Mouse (Mus musculus) adrenal gland, adult (tissue): Measurements from ENCODE around the gene Gm29427.
A peak's percentile ranks its signal among the peaks of the same experiment; 100 is the strongest.

Source experiments
- DNase-seq, 2 experiments: peaks; one replicate each; pipeline ENCODE4 v3.0.0; 2022 to 2023; ENCODE audit warnings: low spot score in 1 of 2; ENCODE audit not compliant: inconsistent age in 2 of 2

Gm29427 gene

DNA sequence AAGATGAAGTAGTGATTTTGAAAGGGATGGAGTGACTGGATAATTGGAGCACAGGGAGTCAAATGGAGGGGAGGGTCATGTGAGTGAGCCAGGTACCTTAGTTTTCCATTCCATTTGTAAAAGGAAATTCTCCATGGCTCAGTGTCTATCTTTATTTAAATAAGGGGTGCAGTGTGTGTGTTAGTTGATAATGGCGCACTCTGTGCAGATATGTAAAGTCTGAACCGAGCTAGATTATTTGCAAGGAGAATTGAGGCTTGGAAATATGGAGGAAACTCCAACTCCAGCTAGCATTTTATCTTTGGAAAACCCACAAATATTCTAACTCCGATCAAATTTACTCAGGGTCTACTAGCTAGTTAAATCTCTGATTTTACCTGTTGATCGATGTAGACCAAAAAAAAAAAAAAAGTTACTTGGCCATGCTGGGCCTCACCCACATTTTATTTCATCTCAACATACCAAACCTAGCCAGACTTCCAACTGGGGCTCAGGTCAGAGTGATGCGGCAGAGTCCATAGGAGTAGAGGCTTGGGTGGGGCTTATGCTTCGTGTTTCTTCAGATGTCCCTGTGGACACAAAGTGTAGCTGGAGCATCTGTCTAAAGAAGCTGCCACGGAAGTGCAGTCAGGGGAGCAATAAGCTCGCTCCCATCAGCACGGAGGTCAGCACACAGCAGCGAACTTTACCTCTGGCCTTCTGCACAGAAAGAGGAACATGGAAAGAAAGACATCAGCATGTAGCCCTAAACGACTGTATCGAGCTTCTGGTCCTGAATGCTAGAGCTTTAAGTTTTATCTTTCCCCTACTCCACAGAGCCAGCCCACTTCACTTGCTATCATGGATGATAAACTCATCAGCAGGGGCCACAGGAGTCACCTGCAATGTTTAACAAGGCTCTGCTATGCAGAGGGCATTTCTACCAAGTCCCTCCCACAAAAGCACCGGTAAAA lies 17.4 kb upstream of the Gm29427 start:
- DNase-seq = peak in 1 of 2 experiments; percentile 17

DNA sequence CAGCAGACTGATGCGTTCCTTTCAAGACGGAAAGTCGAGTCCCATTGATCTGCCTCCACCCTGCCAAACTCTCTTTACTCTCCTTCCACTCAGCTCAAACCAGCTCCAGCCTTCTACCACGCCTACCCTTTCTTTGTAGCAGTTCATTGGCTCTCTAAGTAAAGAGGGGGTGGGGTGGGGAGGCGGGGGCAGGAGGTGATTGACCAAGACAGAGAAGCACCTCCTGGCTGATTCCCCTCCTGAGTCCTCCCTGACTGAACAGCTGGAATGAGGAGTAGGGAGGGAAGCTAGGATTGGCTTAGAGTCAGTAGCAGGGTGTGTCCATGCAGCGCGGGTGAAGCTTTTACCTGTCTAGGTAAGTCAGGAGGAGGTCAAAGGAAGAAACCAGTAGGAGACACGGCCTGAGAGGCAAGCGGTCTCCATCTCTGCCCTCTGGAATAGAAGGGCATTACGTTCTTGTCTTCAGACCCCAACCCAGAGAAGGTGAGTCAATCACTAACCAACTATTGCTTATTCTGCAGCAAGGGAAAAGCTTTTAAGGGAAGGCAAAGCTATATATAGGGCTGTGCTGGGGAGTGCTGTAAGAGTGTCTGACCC lies 16.2 kb upstream of the Gm29427 start, which contains the start of gene AA986860:
TSS of gene AA986860 (plus strand) at position 236 of the 597 bp plus-strand sequence.
- DNase-seq = peak in 1 of 2 experiments; percentile 59

DNA sequence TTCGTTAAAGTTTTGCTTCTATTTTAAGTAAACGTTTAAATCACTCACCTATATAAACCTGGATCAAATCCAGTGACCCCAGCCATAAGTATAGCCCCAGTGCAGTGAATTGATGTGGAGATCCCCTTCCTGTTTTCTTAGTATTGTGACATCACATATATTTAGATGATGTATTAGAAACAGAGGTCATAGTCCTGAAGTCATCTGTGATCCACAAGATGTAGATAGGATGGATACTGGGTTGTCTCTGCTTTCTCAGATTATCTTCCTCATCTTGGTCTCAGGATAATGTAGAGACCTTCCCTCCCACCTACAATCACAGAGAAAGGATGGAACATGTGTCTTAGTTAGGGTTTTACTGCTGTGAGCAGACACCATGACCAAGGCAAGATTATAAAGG lies 13.6 kb upstream of the Gm29427 start, which contains the start of gene Pfkfb2:
TSS of gene Pfkfb2 (minus strand) at position 101 of the 400 bp plus-strand sequence.
- DNase-seq = no peak

- no peak for DNase-seq
These were observed 13.1 kb upstream of the Gm29427 start for GRCm38 (mm10) chr1:130728708-130729107.

DNA sequence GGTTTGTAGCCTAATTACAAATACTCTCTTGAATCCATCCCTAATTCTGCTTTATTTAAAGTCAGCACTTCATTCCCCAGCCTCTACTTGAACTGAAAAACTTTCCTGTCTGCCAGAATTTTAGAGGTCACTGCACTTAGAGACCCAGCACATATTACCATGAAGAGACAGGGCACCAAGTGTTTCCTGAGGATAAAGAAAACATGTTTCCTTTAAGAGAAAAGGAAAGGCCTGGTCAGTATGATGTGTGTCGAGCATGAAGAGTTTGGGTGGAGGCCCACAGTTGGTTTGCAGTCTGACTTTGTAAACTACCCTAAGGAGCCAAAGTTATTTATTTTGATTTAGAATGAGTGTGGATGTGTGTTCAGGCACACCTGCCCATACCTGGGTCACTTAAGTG lies 12.5 kb upstream of the Gm29427 start:
- no peak for DNase-seq

- no peak for DNase-seq
These were observed 10.8 kb upstream of the Gm29427 start for GRCm38 (mm10) chr1:130726396-130726795.

DNA sequence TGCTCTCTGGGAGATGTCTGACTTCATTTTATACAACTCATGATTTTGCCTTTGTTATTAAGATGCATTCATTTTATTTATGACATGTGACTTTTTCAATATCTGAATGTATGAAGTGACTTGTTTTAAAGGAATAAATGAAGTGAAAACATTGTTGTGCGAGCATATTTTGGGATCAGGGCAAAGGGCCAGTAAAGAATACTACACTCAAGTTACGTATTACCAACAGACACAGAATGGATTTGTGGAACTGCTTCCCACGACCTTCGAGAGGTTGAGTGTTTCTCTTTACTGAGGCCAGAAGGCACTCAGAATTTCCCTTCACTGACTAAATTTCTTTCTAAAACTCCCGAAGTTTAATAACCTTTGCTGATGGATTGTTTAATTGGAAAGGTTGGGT lies 8.6 kb upstream of the Gm29427 start:
- peak in 1 of 2 experiments; percentile 37 for DNase-seq

DNA sequence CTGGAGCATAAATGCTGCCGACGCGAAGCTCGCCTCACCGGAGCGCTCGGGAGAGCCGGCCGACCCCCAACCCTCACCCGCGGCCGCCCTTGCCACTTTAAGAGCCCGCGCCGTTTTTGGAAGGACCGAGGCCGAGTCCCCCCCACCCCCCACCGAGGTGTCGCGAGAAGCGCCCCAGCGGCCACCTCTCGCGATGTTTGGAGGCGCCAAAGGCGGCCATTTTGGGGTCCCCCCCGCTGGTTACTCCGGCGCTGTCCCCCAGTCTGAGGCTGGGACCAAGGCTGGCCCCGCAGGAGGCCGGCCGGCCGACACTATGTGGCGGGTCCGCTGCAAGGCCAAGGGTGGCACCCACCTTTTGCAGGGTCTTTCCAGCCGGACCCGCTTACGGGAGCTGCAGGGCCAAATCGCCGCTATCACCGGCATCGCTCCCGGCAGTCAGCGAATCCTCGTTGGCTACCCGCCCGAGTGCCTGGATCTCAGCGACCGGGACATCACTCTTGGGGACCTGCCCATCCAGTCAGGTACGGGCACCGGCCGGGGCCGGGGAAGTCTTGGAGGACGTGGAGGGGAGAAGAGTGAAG lies 1.8 kb upstream of the Gm29427 start, which contains the start of gene Yod1:
TSS of gene Yod1 (plus strand) at position 37 of the 581 bp plus-strand sequence.
- DNase-seq = peak; percentile 92 to 97

GRCm38 (mm10) chr1:130716513-130717290 lies 1.1 kb upstream of the Gm29427 start:
- no peak for DNase-seq

DNA sequence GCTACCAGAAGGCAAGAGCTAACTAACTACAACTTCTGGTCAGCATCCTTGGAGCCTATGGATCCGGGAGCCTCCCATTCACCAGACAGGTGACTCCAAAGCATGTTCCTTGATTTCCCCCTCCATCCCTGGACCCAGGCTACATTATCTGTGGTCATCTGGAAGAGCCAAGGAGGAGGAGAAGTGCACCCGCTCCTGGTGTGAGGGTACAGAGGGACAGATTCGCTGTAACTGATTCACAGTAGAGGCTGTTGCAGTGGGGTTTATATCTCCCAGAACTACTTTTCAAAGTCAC lies 566 bp upstream of the Gm29427 start:
- no peak for DNase-seq

DNA sequence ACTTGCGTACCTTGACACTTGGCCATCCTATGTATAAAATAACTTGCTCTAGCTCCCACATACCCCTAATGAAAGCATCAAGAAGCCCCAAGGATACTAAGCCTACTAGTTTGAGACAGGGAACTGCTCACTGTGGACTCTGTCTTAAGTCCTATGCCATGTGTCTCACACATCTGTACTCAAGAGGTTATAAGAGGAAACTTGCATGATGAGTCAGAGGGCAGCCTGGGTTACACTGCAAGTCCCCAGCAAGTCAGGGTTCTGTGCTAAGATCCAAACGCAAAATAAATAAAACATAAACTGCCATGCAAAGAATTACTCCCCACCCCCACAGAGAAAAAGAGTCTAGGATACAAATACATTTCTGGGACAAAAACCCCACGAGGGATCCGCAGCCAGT lies 1.6 kb downstream of the Gm29427 start:
- no peak for DNase-seq

DNA sequence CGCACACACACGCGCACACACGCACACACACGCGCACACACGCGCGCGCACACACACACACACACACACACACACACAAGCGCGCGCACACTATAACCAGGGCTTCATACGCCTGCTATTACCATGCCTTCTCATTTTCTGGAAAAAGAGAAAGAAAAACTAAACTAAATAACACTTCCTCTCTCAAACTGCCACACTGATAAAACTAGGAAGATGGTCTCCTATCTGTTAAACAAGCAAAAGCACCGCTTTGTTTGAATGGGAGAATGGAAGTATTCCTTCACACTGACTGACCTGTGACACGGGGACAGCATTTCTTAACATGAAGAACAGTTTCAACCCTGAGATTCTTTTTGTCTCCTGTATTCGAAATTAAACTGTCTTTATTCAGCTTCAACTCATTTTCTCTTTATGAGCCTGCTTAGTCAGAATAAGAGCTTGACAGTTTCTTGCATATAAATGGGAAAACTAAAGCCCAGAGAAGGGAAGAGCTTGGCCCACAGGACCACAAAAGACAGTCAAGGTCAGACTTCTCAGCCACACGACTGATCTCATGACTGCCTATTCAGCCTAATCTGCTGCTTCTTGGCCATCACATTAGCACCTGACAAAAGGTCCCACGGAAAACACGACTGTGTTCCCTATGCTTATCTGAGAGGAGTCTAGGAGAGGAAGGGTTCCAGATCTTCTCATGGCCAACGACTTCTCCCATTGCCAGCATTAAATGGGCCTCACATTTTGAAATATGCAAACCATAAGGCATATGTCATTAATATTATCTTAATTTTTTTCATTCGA lies 5.1 kb downstream of the Gm29427 start:
- no peak for DNase-seq

- DNase-seq = no peak
These were observed 12.0 kb downstream of the Gm29427 start for GRCm38 (mm10) chr1:130703613-130704012.

GRCm38 (mm10) chr1:130701976-130702375 lies 13.6 kb downstream of the Gm29427 start:
- DNase-seq = no peak

DNA sequence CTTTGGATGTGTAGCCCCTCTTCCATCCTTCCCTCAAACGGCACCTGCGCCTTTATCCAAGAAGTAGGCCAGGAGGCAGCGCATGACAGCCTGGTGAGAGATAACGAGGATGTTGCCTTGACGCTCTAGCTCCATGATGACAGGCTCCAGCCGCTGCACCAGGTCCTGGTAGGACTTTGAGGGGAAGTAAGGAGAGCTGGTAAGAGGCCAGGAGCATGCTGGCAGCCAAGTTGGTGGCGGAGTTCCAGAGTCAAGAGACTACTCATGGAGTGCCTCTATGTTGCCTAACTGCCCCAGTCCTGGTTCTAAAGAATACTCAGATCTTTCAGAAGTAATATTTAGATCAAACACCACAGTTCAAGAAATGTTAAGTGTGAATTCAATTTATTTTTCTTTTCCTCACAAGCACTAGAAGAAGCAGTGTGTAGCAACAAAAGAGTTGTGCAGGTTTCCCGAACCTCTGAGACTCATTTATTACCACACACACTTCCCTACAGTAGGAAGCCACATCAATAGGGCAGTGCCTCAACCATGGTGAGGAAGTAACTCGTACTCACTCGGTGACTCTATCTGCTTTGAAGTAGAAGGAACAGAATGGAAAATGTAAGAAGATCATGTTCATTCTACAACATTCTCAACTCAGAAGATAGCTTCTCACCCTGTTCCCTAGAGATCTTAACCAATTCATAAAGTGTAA lies 15.5 kb downstream of the Gm29427 start:
- peak in 1 of 2 experiments; percentile 60 for DNase-seq

- DNase-seq = no peak
These were observed 17.0 kb downstream of the Gm29427 start for GRCm38 (mm10) chr1:130698601-130699000.

DNA sequence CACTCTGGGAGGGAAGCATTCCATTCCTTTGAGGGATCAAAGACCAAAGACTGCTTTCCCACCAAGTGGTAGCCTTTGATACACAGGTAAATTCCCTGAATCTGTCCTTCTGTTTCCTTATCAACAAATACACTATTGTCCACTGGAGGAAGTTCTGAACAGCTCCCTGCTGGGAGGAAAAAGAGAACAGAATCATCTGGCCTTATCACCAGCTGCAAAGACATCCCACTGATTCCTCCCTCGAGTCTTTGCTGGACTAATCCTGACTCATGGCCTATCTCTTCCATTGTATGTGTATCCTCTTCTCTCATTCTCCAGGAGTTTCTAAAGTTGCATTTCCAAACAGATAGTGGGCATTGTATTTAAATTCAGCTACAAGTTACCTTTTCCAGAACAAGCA lies 31.7 kb downstream of the Gm29427 start:
- DNase-seq = no peak

GRCm38 (mm10) chr1:130681656-130682413 lies 33.8 kb downstream of the Gm29427 start:
- no peak for DNase-seq

DNA sequence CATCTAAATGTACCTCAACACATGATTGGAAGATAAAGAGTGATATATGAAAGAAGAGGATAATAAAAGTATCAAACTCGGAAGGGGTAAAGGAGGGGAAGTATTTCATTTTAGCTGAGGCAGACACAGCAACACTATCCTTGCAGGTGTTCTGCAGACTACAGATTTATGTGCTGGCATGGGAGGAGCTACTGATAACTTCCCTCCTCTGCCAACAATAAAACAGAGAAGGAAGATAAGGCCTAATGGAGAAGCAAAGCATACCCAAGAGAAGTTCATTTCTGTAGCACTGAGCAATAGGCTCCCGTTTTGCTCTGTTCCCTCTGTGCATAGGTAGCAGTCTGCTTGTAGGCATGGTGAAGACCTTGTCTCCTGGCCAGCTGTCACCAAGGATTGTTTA lies 34.5 kb downstream of the Gm29427 start:
- no peak for DNase-seq
